Mouse (Mus musculus): ENCODE measurements around the gene Atp5f1.
"Not testable (repeated sequence)": the region's sequence is repeated elsewhere in the genome, so short reads cannot be mapped to it uniquely, and the experiment has no call there.

Atp5f1 gene

GRCm38 (mm10) chr3:105931095-105931494 lies 28.8 kb downstream of the Atp5f1 start:
- no peak for DNase-seq (ENCODE audit: low spot score in 2 of 2)

GRCm38 (mm10) chr3:105929821-105930220 lies 30.1 kb downstream of the Atp5f1 start:
- DNase-seq (ENCODE audit: low spot score in 2 of 2) = no peak

GRCm38 (mm10) chr3:105928781-105929180 lies 31.1 kb downstream of the Atp5f1 start:
- no peak for DNase-seq (ENCODE audit: low spot score in 2 of 2)

GRCm38 (mm10) chr3:105928195-105928569 lies 31.7 kb downstream of the Atp5f1 start:
- DNase-seq (ENCODE audit: low spot score in 2 of 2) = no peak

- no peak for DNase-seq (ENCODE audit: low spot score in 2 of 2)
These were observed 32.2 kb downstream of the Atp5f1 start for GRCm38 (mm10) chr3:105927561-105928194.

GRCm38 (mm10) chr3:105924616-105925015 lies 35.3 kb downstream of the Atp5f1 start:
- no peak for DNase-seq (ENCODE audit: low spot score in 2 of 2)

GRCm38 (mm10) chr3:105921959-105922358 lies 37.9 kb downstream of the Atp5f1 start:
- no peak for DNase-seq (ENCODE audit: low spot score in 2 of 2)

GRCm38 (mm10) chr3:105920743-105921142 lies 39.2 kb downstream of the Atp5f1 start:
- not testable (repeated sequence) for DNase-seq (ENCODE audit: low spot score in 2 of 2)

GRCm38 (mm10) chr3:105918355-105918745 lies 41.5 kb downstream of the Atp5f1 start:
- DNase-seq (ENCODE audit: low spot score in 2 of 2) = no peak

GRCm38 (mm10) chr3:105917656-105918354 lies 42.1 kb downstream of the Atp5f1 start:
- DNase-seq (ENCODE audit: low spot score in 2 of 2) = no peak

GRCm38 (mm10) chr3:105916455-105916854 lies 43.4 kb downstream of the Atp5f1 start:
- DNase-seq (ENCODE audit: low spot score in 2 of 2) = not testable (repeated sequence)

- no peak for DNase-seq (ENCODE audit: low spot score in 2 of 2)
These were observed 44.6 kb downstream of the Atp5f1 start for GRCm38 (mm10) chr3:105915281-105915680.

- no peak for DNase-seq (ENCODE audit: low spot score in 2 of 2)
These were observed 45.8 kb downstream of the Atp5f1 start for GRCm38 (mm10) chr3:105913839-105914681.

GRCm38 (mm10) chr3:105912097-105912880 lies 47.6 kb downstream of the Atp5f1 start:
- DNase-seq (ENCODE audit: low spot score in 2 of 2) = no peak

GRCm38 (mm10) chr3:105910519-105911190 lies 49.2 kb downstream of the Atp5f1 start:
- no peak for DNase-seq (ENCODE audit: low spot score in 2 of 2)

- DNase-seq (ENCODE audit: low spot score in 2 of 2) = no peak
These were observed 50.9 kb downstream of the Atp5f1 start for GRCm38 (mm10) chr3:105908976-105909375.

GRCm38 (mm10) chr3:105907956-105908655 lies 51.8 kb downstream of the Atp5f1 start:
- no peak for DNase-seq (ENCODE audit: low spot score in 2 of 2)

- DNase-seq (ENCODE audit: low spot score in 2 of 2) = no peak
These were observed 55.2 kb downstream of the Atp5f1 start for GRCm38 (mm10) chr3:105904721-105905120.

- no peak for DNase-seq (ENCODE audit: low spot score in 2 of 2)
These were observed 55.7 kb downstream of the Atp5f1 start for GRCm38 (mm10) chr3:105904213-105904612.

- DNase-seq (ENCODE audit: low spot score in 2 of 2) = no peak
These were observed 58.4 kb downstream of the Atp5f1 start for GRCm38 (mm10) chr3:105901468-105901867.

- no peak for DNase-seq (ENCODE audit: low spot score in 2 of 2)
These were observed 59.2 kb downstream of the Atp5f1 start for GRCm38 (mm10) chr3:105900716-105901115.

Measured in right cerebral cortex, postnatal 36 days (tissue).